Mouse (Mus musculus) cerebellum, postnatal 36 days (tissue): ENCODE measurements at regions not wholly inside any gene's neighbourhood (a gene's known extent, or its start where the extent isn't known, plus 50 kb on each side); places are given as distances from the start of the nearest gene placed in this dataset.

Source experiments
- DNase-seq, 2 experiments: peaks; one replicate each; pipeline ENCODE4 v3.0.0; 2021 to 2022; ENCODE audit warnings: mixed read lengths in 2 of 2

DNA sequence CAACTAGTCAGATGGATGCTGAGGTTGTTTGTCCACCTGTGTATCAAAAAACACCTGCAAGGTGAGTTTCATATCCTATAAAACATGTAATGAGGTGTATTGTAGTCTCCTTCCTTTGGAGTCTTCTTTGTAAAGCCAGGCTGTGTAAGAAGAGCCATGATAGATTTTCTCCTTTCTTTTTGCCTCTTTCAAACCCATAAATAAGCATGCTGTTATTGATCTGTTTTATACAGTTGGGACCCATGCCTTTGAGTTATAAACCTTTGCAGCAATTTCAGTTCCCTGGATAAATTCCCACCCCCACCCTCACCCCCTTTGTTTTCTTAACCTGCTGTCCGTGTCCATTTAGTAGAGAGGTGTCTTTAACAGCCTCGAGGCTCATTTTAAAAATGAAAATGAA lies 131.0 kb upstream of the Rgs17 start:
- DNase-seq = no peak

DNA sequence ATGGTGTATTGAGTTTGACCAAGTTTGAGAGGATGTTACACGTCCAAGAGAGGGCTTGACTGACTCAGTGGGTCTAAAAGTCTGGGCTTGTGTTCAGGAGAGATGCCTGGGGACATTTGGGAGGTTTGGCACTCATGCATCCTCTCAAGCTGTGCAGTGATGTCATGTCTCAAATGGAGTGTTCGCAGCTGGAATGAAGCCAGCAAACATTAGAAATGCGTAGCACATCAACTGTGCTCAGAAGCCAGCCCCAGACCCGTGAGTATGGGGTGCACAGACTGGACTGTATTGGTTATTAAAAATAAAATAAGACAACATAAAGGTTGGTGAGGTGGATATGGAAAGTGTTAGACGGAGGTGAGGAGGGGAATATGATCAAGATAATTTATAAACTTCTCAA lies 121.2 kb upstream of the Rgs17 start:
- DNase-seq = no peak

DNA sequence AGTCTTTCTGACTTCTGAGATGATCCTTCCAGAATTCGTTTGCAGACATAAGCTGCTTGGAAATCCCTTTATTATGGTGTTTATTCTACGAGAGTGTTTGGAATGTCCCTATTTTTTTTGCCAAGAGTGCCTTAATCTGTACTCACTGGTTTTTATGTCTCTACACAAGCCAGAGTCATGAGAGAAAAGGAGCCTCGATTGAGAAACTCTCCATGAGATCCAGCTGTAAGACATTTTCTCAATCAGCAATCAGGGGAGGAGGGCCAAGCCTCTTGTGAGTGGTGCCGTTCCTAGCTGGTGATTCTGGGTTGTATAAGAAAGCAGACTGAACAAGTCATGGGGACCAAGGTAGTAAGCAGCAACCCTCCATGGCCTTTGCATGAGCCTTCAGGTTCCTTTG lies 117.6 kb upstream of the Rgs17 start:
- DNase-seq = no peak

DNA sequence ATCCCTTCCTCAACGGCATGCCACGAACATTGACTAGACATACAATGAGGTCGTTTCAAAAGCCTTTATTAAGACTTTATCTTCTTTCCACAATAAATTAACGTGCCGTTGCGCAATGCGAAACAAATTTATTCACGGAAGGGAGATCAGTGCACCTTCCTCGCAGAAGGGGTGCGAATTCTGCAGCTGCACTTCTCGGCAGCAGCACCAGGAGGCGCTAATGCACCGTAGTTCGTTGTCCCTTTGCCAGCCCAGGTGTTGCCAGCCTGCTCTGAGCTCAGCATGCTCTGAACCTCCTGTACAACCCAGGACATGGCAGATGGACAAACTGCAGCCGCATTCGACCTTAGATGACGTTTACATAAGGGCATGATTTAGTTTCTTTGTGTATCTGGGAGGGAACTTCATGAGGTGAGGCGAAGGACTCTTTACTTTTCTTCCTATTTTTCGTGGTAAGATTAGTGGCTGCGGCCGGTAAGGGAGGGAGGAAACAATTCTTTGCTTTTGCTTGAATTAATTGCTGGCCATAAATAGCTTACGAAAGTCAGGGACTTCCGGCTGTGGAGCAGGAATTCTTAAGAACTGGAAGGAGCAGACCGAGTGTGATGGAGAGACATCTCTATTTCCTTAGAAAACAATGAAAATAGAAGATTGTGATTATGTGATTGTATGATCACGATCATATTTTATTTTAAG lies 113.7 kb upstream of the Rgs17 start:
- DNase-seq = peak; percentile 87 to 92

DNA sequence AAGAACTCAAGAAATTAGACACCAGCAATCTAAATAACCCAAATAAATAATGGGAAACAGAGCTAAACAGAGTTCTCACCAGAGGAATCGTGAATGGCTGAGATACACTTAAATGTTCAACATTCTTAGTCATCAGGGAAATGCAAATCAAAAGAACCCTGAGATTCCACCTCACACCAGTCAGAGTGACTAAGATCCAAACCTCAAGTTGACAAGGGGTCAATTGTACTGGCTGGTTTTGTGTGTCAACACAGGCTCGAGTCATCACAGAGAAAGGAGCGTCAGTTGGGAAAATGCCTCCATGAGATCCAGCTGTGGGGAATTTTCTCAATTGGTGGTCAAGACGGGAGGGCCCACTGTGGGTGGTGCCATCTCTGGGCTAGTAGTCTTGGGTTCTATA lies 110.3 kb upstream of the Rgs17 start:
- no peak for DNase-seq

- no peak for DNase-seq
Measured at GRCm38 (mm10) chr10:6027551-6027950, 105.4 kb upstream of the Rgs17 start.

- no peak for DNase-seq
Measured at GRCm38 (mm10) chr10:6026317-6026716, 104.1 kb upstream of the Rgs17 start.

DNA sequence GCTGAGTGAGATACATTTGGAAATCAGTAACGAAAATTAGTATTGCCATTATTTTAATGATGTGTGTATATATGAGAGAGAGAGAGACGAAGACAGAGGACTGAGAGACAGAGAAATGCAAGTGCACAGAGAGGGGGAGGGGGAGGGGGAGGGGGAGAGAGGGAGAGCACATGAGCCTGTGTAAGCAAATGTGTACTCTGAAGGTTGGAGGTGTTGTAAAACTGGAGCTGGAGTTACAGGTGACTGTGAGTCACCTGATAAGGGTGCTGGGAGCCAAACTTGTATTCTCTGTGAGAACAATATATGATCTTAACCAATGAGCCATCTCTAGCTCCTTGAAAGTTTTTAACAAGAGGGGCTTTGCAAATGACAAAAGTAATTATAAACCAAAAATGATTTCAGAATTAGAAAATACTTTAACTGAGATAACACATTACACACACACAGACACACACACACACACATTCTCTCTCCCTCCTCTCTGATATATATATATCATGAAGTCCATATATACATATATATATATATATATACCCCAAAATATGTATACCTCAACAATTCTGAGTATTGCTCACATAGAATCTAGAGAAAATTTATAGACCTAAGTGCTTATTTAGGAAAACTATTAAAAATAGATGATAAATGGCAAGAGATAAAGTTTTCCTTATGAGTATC lies 100.5 kb upstream of the Rgs17 start:
- DNase-seq = no peak

- DNase-seq = no peak
Measured at GRCm38 (mm10) chr10:6020944-6021684, 98.9 kb upstream of the Rgs17 start.

DNA sequence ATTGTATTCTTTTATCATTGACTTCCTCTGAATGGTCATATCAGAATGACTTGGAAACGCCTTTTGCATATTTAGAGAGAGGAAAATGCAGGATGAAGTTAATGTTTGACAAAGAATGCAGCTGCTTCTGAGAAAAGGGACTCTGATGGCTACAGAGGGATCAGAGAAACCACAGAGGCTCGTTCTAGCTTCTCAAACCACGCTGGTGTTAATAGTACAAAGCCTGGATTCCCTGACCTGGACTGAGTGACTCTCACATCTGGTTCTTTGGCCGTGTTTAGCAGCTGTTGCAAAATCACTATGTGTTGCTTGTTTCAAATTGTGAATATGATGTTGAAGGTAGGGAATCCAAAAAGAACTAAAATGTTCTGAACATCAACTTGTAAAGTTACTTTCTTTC lies 91.5 kb upstream of the Rgs17 start:
- DNase-seq = no peak

- no peak for DNase-seq
Measured at GRCm38 (mm10) chr10:6011541-6011940, 89.3 kb upstream of the Rgs17 start.

DNA sequence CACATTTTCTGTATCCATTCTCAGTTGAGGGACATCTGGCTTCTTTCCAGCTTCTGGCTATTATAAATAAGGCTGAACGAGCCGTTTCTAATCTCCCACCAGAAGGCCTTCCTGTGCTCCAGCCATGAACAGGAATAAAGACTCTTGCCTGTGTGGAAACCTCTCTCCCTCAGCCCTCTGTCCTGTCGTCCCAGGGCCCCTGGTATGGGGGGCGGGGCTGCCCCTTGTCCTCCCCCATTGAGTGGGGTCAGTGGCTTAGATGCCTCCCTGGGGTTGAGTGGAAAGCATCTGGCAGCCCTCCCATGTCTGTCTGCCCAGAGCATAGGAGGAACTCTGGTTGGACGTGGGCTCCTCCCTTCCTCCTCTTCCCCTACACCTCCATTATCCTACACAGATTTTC lies 88.8 kb upstream of the Rgs17 start:
- no peak for DNase-seq

DNA sequence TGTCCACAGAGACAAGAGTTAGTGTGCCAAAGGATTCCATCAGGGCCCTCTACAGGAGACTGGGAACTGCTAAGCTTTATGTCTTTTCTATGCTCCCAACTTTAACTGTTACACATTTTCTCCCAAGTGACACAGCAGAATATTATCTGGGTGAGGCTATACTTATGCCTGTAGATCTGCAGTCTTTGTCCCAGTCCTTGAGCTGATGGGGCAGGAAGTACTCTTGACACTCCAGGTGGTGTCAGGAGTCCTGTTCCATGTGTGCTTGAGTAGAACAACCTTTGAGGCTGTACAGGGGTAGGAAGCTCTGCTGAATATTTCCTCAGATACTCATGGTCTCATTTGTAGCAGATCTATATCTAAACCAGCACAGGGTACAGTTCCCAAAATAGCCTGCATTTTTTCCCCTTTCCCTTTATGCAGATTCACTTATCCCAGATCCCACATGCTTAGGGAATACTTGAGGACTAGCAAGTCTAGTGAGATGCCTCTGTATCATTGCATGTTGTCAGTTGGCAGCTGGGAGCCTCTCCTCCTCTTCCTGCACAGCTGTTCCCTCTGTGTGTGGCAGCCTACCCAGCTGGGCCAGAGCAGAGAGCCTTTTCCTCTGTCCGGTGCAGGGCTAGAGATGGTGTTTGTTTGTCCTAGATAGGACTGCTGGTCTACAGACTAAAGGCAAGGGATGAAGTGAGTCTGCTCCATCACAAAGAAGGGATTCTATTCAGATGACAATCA lies 85.2 kb upstream of the Rgs17 start:
- DNase-seq = no peak

GRCm38 (mm10) chr10:5981433-5981832 lies 59.2 kb upstream of the Rgs17 start:
- DNase-seq = no peak

GRCm38 (mm10) chr10:5978534-5978933 lies 56.3 kb upstream of the Rgs17 start:
- DNase-seq = no peak
